Mouse (Mus musculus) midbrain, embryonic 16.5 days (tissue): ENCODE measurements at regions not wholly inside any gene's neighbourhood (a gene's known extent, or its start where the extent isn't known, plus 50 kb on each side); places are given as distances from the start of the nearest gene placed in this dataset.

ENCODE experiments used
- ATAC-seq: fragments of 200-750 bp; cut with Nextera tagmentation; 2 replicates; pipeline ENCODE4 v1.8.0; 2017; ENCODE audit warnings: moderate TSS enrichment
- H3K27ac ChIP-seq: fragments of 300-500 bp; sonication (generic); 2 replicates; pipeline ENCODE4 v1.5.1; 2014; ENCODE audit warnings: mild to moderate bottlenecking, low read length, mixed read lengths
- H3K27me3 ChIP-seq: fragments of 300-500 bp; sonication (generic); 2 replicates; pipeline ENCODE4 v1.6.1; 2014; ENCODE audit warnings: low read depth, low read length, mixed read lengths; ENCODE audit not compliant: control insufficient read depth, insufficient read depth
- H3K36me3 ChIP-seq: fragments of 300-500 bp; sonication (generic); 2 replicates; pipeline ENCODE4 v1.6.1; 2014; ENCODE audit warnings: mild to moderate bottlenecking, low read length, moderate library complexity, mixed read lengths; ENCODE audit not compliant: control insufficient read depth, insufficient read depth
- H3K4me1 ChIP-seq: fragments of 300-500 bp; sonication (generic); 2 replicates; pipeline ENCODE4 v1.6.1; 2014; ENCODE audit warnings: mild to moderate bottlenecking, low read length, mixed read lengths; ENCODE audit not compliant: control insufficient read depth, insufficient read depth
- H3K4me2 ChIP-seq: fragments of 300-500 bp; sonication (generic); 2 replicates; pipeline ENCODE4 v1.6.1; 2014; ENCODE audit warnings: mild to moderate bottlenecking, low read length, mixed read lengths
- H3K4me3 ChIP-seq: fragments of 300-500 bp; sonication (generic); 2 replicates; pipeline ENCODE4 v1.5.1; 2014; ENCODE audit warnings: low read depth, mild to moderate bottlenecking, low read length, moderate library complexity, mixed read lengths
- H3K9ac ChIP-seq: fragments of 300-500 bp; sonication (generic); 2 replicates; pipeline ENCODE4 v1.6.1; 2014; ENCODE audit warnings: low read depth, low read length, mixed read lengths
- H3K9me3 ChIP-seq: fragments of 300-500 bp; sonication (generic); replicated peaks from 2 replicates; pipeline ENCODE4 v1.6.1; 2014; ENCODE audit warnings: mild to moderate bottlenecking, low read length, mixed read lengths; ENCODE audit not compliant: control insufficient read depth, poor library complexity, severe bottlenecking
- WGBS: fragments of 180-500 bp; shearing (Covaris S2); extraction: QIAGEN DNeasy Blood & Tissue Kit; methylation state at CpG from one replicate; pipeline ENCODE4 v1.1.7; 2014; 5-methylcytosine and 5-hydroxymethylcytosine counted together

DNA sequence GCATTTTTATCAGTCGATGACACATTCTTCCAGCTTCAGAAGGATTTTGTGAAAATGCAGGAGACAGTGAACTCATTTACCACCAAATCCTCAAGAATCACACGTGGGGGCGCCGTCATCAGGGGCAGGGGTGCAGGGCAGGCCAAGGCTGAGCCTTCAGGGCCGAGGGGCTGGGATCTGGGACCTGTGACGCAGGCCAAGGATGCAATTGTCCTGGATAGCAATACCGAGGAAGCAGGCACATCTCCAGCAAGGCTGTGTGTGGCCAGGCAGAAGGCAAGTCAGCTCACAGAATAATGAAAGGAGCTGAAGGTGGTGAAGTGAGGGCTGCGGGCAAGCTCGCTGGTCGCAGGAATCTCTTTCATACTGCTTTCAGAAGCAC lies 897.3 kb upstream of the Car8 start:
- Histone ChIP-seq H3K27ac (peak overlapping the region; percentile 87), H3K36me3 (no peaks in the 10 kb centered on the region), H3K4me2 (peak overlapping the region; percentile 55), H3K4me3 (peak overlapping the region; percentile 25), H3K27me3 (no peaks in the 10 kb centered on the region), H3K4me1 (peaks cover 9% of the 10 kb centered on the region), H3K9ac (peak overlapping the region; percentile 65), H3K9me3 (no peaks in the 10 kb centered on the region)
- peak; percentile 94 for ATAC-seq
- WGBS, result 2% methylated on average over 10 of the region's 10 CpGs

DNA sequence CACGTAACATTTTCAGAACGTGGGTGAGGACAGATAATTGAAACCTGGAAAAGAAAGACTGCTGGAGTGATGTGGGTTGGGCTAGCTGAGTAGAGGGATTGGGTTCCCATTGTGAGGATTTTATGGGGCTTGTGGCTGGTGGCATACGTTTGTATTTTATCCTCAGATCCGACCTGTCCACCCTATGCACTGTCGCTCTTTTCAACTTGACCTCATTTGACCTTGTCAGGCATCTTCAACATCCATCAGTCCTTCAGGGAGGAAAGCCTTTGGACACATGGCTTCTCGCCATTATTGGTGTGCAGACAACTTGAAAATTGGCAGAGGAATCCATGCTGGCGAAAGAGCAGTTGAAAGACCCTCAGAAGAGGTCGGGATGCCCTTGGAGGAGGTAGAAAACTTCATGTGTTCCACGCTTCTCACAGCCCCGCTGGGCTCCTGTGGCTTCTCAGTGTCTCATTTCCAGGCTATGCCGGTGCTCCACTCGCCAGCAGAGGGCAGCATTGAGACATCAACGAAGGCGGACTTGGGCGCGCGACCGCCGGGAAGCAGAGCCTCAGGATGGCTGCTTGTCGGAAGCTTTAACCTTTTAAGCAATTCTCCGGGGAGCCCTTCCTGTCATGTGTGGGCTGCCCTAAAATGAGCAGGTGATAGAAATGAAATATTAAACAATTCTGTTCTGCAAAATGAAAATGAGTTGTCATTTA lies 896.8 kb upstream of the Car8 start:
- Histone ChIP-seq H3K9ac (peak overlapping the region; percentile 65; the same call in 1 of the 2 replicates), H3K4me2 (peak overlapping the region; percentile 55), H3K36me3 (no peaks in the 10 kb centered on the region), H3K27me3 (no peaks in the 10 kb centered on the region), H3K27ac (peak overlapping the region; percentile 87), H3K4me1 (peaks cover 9% of the 10 kb centered on the region), H3K4me3 (peak overlapping the region; percentile 25), H3K9me3 (no peaks in the 10 kb centered on the region)
- ATAC-seq, result peak; percentile 95
- 10% methylated on average over 21 of the region's 21 CpGs for WGBS

DNA sequence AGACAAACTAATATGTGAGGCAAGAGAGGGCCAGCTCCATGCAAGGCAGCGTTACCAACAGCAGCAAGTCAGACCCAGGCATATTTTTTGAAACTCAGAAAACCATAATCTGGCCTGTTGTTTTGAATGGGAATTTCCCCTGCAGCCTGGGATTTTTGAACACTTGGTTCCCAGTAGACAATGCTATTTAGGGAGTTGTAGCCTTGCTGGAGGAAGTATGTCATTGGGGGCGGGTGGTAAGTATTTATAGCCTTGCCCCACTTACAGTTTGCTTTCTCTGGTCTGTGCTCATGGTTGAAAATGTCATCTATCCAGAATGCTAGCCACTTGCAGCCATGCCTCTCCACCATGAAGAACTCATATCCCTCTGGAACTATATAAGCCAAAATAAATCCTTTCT lies 894.9 kb upstream of the Car8 start:
- H3K9me3 ChIP-seq, result no peaks in the 10 kb centered on the region
- no peaks in the 10 kb centered on the region for H3K27me3 ChIP-seq
- no peak overlapping the region for H3K4me3 ChIP-seq
- H3K9ac ChIP-seq, result no peak overlapping the region
- H3K4me2 ChIP-seq, result no peak overlapping the region
- H3K36me3 ChIP-seq, result no peaks in the 10 kb centered on the region
- no peak for ATAC-seq
- WGBS, result 87% methylated on average over 2 of the region's 2 CpGs
- no peak overlapping the region for H3K27ac ChIP-seq
- peaks cover 9% of the 10 kb centered on the region for H3K4me1 ChIP-seq

DNA sequence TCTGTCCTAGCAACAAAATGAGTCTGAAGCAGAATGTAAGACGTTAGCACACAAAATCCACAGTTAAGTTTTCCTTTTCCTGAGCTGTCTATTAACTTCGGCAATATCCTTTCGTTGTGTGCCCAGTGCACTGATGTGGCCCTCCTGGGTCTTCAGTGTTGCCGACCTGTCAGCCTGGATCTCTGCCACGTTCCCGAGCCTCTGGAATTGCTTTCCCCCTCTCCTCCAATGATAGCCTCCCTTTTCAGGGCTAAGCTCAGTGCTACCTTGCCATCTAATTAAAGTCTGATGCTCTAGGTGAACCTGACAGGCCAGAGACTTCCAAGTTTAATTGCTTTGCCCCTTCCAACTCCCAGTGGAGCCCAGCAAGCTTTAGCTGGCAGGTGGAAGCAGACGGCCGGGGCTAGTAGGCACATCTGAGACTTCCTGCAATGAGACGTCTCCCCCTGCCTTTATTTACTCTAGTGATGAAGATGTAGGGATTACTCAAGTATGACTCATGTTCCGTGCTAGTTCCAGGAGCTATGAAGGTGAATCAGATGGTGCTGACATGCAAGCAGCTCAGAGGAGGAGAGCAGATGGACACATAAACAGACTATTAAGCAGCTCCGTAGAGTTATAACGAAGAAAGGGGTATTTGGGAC lies 894.3 kb upstream of the Car8 start:
- WGBS, result 55% methylated on average over 12 of the region's 12 CpGs
- Histone ChIP-seq H3K4me1 (peaks cover 9% of the 10 kb centered on the region), H3K27me3 (no peaks in the 10 kb centered on the region), H3K27ac (no peak overlapping the region), H3K9ac (no peak overlapping the region), H3K4me2 (no peak overlapping the region), H3K9me3 (no peaks in the 10 kb centered on the region), H3K36me3 (no peaks in the 10 kb centered on the region), H3K4me3 (no peak overlapping the region)
- no peak for ATAC-seq

DNA sequence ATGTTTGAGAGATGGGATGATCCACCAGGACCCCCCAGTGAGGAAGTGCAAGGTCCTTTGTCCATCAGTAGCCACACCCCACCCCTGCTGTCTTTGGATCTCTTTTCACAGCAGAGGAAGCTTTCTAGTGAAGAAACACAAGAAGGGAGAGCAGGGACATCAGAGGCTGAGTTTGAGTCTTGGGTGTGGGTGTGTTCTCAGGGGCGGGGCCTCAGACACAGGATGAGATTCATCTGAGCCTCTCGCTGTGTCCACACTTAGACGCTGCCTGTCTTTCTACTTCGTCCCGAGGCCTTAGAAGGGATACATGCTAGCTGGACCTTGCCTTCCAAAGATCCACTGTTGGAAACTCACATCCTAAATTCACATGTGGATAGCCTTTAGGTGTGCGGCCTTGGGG lies 893.5 kb upstream of the Car8 start:
- no peak for ATAC-seq
- Histone ChIP-seq H3K4me2 (no peak overlapping the region), H3K9me3 (no peaks in the 10 kb centered on the region), H3K4me3 (no peak overlapping the region), H3K4me1 (peaks cover 9% of the 10 kb centered on the region), H3K27me3 (no peaks in the 10 kb centered on the region), H3K9ac (no peak overlapping the region), H3K27ac (no peak overlapping the region), H3K36me3 (no peaks in the 10 kb centered on the region)
- 95% methylated on average over 6 of the region's 6 CpGs for WGBS

DNA sequence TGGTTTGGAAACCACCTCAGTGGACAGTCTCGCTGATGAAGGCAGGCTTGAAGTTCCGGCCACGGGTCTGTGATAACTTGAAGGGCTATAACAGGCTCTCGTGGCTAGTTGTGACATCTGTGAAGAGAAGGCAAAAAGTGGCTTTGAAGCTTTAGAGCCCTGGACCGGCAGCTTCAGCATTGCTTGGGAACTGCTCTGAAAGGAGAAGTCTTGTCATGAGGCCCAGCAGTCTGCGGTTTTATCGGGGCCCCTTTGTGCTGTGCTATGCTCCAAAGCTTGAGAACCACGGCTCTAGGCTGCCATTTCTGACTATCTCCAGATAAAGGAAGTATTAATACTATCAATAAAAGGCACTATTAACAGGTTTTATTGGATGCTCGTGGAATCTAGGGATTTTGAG lies 892.8 kb upstream of the Car8 start:
- Histone ChIP-seq H3K27me3 (no peaks in the 10 kb centered on the region), H3K4me2 (no peak overlapping the region), H3K27ac (no peak overlapping the region), H3K4me1 (peaks cover 6% of the 10 kb centered on the region), H3K9ac (no peak overlapping the region), H3K36me3 (no peaks in the 10 kb centered on the region), H3K4me3 (no peak overlapping the region), H3K9me3 (no peaks in the 10 kb centered on the region)
- 75% methylated on average over 9 of the region's 9 CpGs for WGBS
- ATAC-seq, result no peak

DNA sequence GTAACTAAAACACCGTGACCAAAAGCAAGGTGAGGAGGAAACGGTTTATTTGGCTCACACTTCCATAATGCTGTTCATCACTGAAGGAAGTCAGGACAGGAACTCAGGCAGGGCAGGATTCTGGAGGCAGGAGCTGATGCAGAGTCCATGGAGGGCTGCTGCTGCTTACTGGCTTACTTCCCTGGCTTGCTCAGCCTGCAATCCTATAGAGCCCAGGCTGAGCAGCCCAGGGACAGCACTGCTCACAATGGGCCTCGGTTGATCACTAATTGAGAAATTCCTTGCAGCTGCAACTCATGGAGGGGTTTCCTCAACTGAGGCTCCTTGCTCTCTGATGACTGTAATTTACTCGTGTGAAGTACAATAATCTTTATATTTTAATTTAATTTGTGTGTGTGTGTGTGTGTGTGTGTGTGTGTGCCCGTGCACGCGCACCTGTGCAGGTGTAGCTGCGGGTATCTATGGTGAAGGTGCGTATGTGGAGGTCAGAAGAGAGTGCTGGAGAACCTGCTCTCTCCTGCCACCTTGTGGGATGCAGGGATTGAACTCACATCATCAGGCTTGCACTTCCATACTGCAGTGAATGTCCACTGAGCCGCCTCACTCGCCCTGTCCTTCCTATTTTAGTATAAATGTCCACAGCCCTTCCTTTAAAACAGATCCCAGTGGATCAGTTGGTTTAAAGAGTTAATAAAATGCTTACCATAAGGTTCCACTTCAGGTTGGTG lies 886.6 kb upstream of the Car8 start:
- H3K9ac ChIP-seq, result no peak overlapping the region
- peak; percentile 59; the same call in 1 of the 2 replicates for ATAC-seq
- no peaks in the 10 kb centered on the region; the same call in 1 of the 2 replicates for H3K4me1 ChIP-seq
- no peak overlapping the region for H3K4me3 ChIP-seq
- no peaks in the 10 kb centered on the region for H3K9me3 ChIP-seq
- no peaks in the 10 kb centered on the region for H3K36me3 ChIP-seq
- no peak overlapping the region for H3K27ac ChIP-seq
- no peak overlapping the region for H3K4me2 ChIP-seq
- WGBS, result 40% methylated on average over 11 of the region's 11 CpGs
- H3K27me3 ChIP-seq, result no peaks in the 10 kb centered on the region

DNA sequence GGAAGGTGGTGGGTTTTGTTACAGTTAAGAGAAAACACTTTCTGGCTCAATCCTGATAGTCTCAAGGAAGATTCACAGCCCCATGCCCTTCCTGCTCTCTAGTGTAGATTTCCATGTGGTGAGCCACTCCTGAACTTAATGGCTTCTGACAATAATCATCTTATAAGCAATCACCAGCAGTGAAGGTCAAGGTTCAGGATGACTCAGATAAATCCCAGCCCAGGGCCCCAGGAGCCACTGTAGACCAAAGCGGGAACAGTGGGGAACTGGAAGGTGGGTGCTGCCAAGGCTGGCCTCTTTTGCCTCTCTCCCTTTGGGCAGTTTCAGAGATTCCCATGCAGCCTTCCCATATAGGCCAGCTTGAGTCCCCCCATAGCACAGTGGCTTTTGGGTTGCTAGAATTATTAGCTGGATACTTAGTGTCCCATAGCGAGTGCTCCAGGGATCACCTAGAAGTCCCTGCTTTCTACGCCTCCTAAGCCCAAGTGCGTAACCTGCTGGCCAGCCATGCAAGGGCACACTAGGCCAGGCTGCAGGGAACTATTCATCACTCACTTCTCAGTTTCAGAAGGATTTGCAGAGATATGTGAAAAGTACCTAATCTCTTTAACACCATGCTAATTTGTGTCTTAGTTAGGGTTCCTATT lies 885.9 kb upstream of the Car8 start:
- Histone ChIP-seq H3K4me1 (no peaks in the 10 kb centered on the region; the same call in 1 of the 2 replicates), H3K36me3 (no peaks in the 10 kb centered on the region), H3K27me3 (no peaks in the 10 kb centered on the region), H3K4me2 (no peak overlapping the region), H3K9ac (no peak overlapping the region), H3K9me3 (no peaks in the 10 kb centered on the region), H3K27ac (no peak overlapping the region), H3K4me3 (no peak overlapping the region)
- no peak; the same call in 1 of the 2 replicates for ATAC-seq
- 91% methylated on average over 4 of the region's 4 CpGs for WGBS
